ENCODE assay signal across 9 mouse cellular contexts in genomic region chr10:86091919-86092318, GRCm38 (mm10).
DNase-seq lines count a peak whose midpoint lies in the region; ATAC-seq and TF ChIP-seq lines count a peak whose summit lies in the region.
"Had no signal": no experiment of that assay in that cellular context is flagged by ENCODE, and none has a peak within 500 bp of the region (broad histone marks: within the 10 kb centered on the region; RNA-seq: fewer than 3 reads in every experiment).

No protein-coding gene starts in this region.

- no peak overlapping the region for H3K4me3 ChIP-seq in cerebellum, adult 2 months (replicated peaks; ENCODE audit: insufficient read depth, low read depth, low read length)
- no peak overlapping the region for H3K4me3 ChIP-seq in liver, adult 2 months (ENCODE audit: insufficient read depth, low read depth, low read length)
- H3K4me3 ChIP-seq in stomach, postnatal 0 days (ENCODE audit: low read depth, low read length): no peak overlapping the region
- H3K4me3 ChIP-seq: erythroblast, embryonic 14.5 days had no signal

- TF ChIP-seq CTCF in cerebellum, adult 2 months (IDR thresholded peaks at IDR 0.05; ENCODE audit: borderline replicate concordance, insufficient read depth, low read depth, low read length): peak; percentile 44; the same call in 1 of the 2 replicates
- peak; percentile 68 for TF ChIP-seq CTCF in liver, adult 2 months (IDR thresholded peaks at IDR 0.05; ENCODE audit: low read depth, low read length)
- TF ChIP-seq CTCF in stomach, postnatal 0 days (IDR thresholded peaks at IDR 0.05; ENCODE audit: low read depth): peak; percentile 67

- no peaks in the 10 kb centered on the region for H3K36me3 ChIP-seq in liver, adult 2 months (ENCODE audit: control insufficient read depth, insufficient read depth, low read length)
- no peaks in the 10 kb centered on the region for H3K36me3 ChIP-seq in stomach, postnatal 0 days (ENCODE audit: control insufficient read depth, insufficient read depth, low read length)

- no peak for TF ChIP-seq EP300 in stomach, postnatal 0 days (optimal IDR thresholded peaks at IDR 0.05)

- 40% methylated on average over 10 of the region's 10 CpGs for WGBS in cerebellum, adult 2 months
- 55% methylated on average over 10 of the region's 10 CpGs for WGBS in liver, adult 2 months
- 46% methylated on average over 10 of the region's 10 CpGs for WGBS in stomach, postnatal 0 days

- DNase-seq in cerebellum, adult 2 months: peak in 1 of 2 experiments; percentile 21
- peak; percentile 30 for DNase-seq in layer of hippocampus, adult 11-12 months (ENCODE audit: low spot score)
- no peak for DNase-seq in layer of hippocampus, adult 9-10 months (ENCODE audit: low spot score)
- peak; percentile 4 for DNase-seq in WW6 (ENCODE audit: low read depth, low spot score)
- no peak for DNase-seq in liver, adult 2 months (ENCODE audit: extremely low read depth, low read depth, low spot score)
- no peak for DNase-seq in stomach, postnatal 0 days (ENCODE audit: low spot score)
- no peak for DNase-seq in urinary bladder, adult 18-20 months (ENCODE audit: low spot score in 2 of 2)

- no peaks in the 10 kb centered on the region for H3K79me2 ChIP-seq in liver, adult 2 months (ENCODE audit: control insufficient read depth, insufficient read depth, low read length)

- no peak overlapping the region for H3K9ac ChIP-seq in liver, adult 2 months (ENCODE audit: low read depth, low read length)
- no peak overlapping the region for H3K9ac ChIP-seq in stomach, postnatal 0 days (ENCODE audit: low read length)

- ATAC-seq in cerebellum, adult (ENCODE audit: insufficient number of reproducible peaks, low FRiP score, low TSS enrichment): no peak
- no peak for ATAC-seq in stomach, postnatal 0 days (ENCODE audit: low FRiP score, low TSS enrichment)

- no peaks in the 10 kb centered on the region for H3K4me1 ChIP-seq in cerebellum, adult 2 months (ENCODE audit: control insufficient read depth, insufficient read depth, low read length)
- no peaks in the 10 kb centered on the region for H3K4me1 ChIP-seq in liver, adult 2 months (ENCODE audit: control insufficient read depth, insufficient read depth, low read length)
- H3K4me1 ChIP-seq in stomach, postnatal 0 days (replicated peaks; ENCODE audit: control insufficient read depth, insufficient read depth): no peaks in the 10 kb centered on the region

- no peaks in the 10 kb centered on the region for H3K9me3 ChIP-seq in stomach, postnatal 0 days (ENCODE audit: control insufficient read depth, low read length)

- no peak overlapping the region for H3K27ac ChIP-seq in cerebellum, adult 2 months (ENCODE audit: insufficient read depth, low read length)
- H3K27ac ChIP-seq in liver, adult 2 months (replicated peaks; ENCODE audit: insufficient read depth, low read depth, low read length): no peak overlapping the region
- no peak overlapping the region for H3K27ac ChIP-seq in stomach, postnatal 0 days (replicated peaks)

- H3K27me3 ChIP-seq in cerebellum, adult 2 months (ENCODE audit: control insufficient read depth, insufficient read depth, low read length): no peaks in the 10 kb centered on the region
- H3K27me3 ChIP-seq in liver, adult 2 months (ENCODE audit: control insufficient read depth, insufficient read depth, low read length): no peaks in the 10 kb centered on the region
- no peaks in the 10 kb centered on the region for H3K27me3 ChIP-seq in stomach, postnatal 0 days (ENCODE audit: control insufficient read depth, insufficient read depth, low read length)

- TF ChIP-seq POLR2A in cerebellum, adult 2 months (IDR thresholded peaks at IDR 0.05; ENCODE audit: borderline replicate concordance, insufficient read depth, low read length): no peak
- TF ChIP-seq POLR2A in liver, adult 2 months (IDR thresholded peaks at IDR 0.05; ENCODE audit: extremely low read depth, insufficient read depth, low read length): no peak

- H3K4me2 ChIP-seq in stomach, postnatal 0 days (replicated peaks; ENCODE audit: low read depth): no peak overlapping the region

Comparison
In these comparisons a context has a peak if more than half of its experiments do, and no peak if none do; other contexts are left out.
1. DNase-seq: peak in layer of hippocampus, adult 11-12 months (single experiment) and WW6 (single experiment); none in layer of hippocampus, adult 9-10 months (single experiment), liver, adult 2 months (single experiment), stomach, postnatal 0 days (single experiment) and urinary bladder, adult 18-20 months (0 of 2).
2. Peak in every context shown above with its lines, with median percentiles within 50 percentile points of each other: CTCF ChIP-seq.